Mouse (Mus musculus) midbrain, embryonic 15.5 days (tissue): ENCODE data around the gene Ptpro. TPM values are rescaled to one million over a fixed set of nuclear protein-coding genes. Genes with fewer than 3 reads are reported as not detected.

ENCODE experiments used
- ATAC-seq: fragments of 200-750 bp; cut with Nextera tagmentation; replicated peaks from 2 replicates; pipeline ENCODE4 v1.8.0; 2017; ENCODE audit warnings: moderate TSS enrichment
- H3K27ac ChIP-seq: fragments of 300-500 bp; sonication (generic); 2 replicates; pipeline ENCODE4 v1.5.1; 2015; ENCODE audit warnings: mild to moderate bottlenecking, inconsistent platforms
- H3K27me3 ChIP-seq: fragments of 300-500 bp; sonication (generic); replicated peaks from 2 replicates; pipeline ENCODE4 v1.6.1; 2015; ENCODE audit warnings: inconsistent platforms
- H3K36me3 ChIP-seq: fragments of 300-500 bp; sonication (generic); replicated peaks from 2 replicates; pipeline ENCODE4 v1.6.1; 2015; ENCODE audit warnings: inconsistent platforms
- H3K4me1 ChIP-seq: fragments of 300-500 bp; sonication (generic); 2 replicates; pipeline ENCODE4 v1.6.1; 2015; ENCODE audit warnings: inconsistent platforms
- H3K4me2 ChIP-seq: fragments of 300-500 bp; sonication (generic); 2 replicates; pipeline ENCODE4 v1.6.1; 2015; ENCODE audit warnings: inconsistent platforms, mild to moderate bottlenecking, moderate library complexity
- H3K4me3 ChIP-seq: fragments of 300-500 bp; sonication (generic); 2 replicates; pipeline ENCODE4 v1.5.1; 2015; ENCODE audit warnings: mild to moderate bottlenecking, inconsistent platforms
- H3K9ac ChIP-seq: fragments of 300-500 bp; sonication (generic); 2 replicates; pipeline ENCODE4 v1.6.1; 2015; ENCODE audit warnings: mild to moderate bottlenecking, inconsistent platforms
- H3K9me3 ChIP-seq: fragments of 300-500 bp; sonication (generic); 2 replicates; pipeline ENCODE4 v1.6.1; 2016; ENCODE audit warnings: inconsistent platforms
- WGBS: fragments of 180-500 bp; shearing (Covaris S2); methylation state at CpG from one replicate; pipeline ENCODE4 v1.1.7; 2015; ENCODE audit warnings: mixed read lengths; 5-methylcytosine and 5-hydroxymethylcytosine counted together
- polyA plus RNA-seq: library from polyadenylated mRNA; unstranded; fragments of >200 nt; fragmentation: Nextera tagmentation; extraction: Ambion mirVana; gene quantifications from 2 replicates; pipeline ENCODE4 v1.2.1, GENCODE M21; 2015

The Ptpro gene
- polyA plus RNA-seq, 1 experiment from 2014 or later, result 77.0 TPM

- no peaks in the 10 kb centered on the region for H3K9me3 ChIP-seq
- H3K36me3 ChIP-seq, result no peaks in the 10 kb centered on the region; the same call in 1 of the 2 replicates
- no peak overlapping the region for H3K9ac ChIP-seq
- WGBS, result 79% methylated on average over 2 of the region's 2 CpGs
- no peak overlapping the region for H3K27ac ChIP-seq
- H3K27me3 ChIP-seq, result no peaks in the 10 kb centered on the region
- H3K4me3 ChIP-seq, result no peak overlapping the region
- H3K4me1 ChIP-seq, result peaks cover 1% of the 10 kb centered on the region; the same call in 1 of the 2 replicates
- no peak for ATAC-seq
- no peak overlapping the region for H3K4me2 ChIP-seq
Observed at GRCm38 (mm10) chr6:137405690-137406089, 153.6 kb downstream of the Ptpro start.

DNA sequence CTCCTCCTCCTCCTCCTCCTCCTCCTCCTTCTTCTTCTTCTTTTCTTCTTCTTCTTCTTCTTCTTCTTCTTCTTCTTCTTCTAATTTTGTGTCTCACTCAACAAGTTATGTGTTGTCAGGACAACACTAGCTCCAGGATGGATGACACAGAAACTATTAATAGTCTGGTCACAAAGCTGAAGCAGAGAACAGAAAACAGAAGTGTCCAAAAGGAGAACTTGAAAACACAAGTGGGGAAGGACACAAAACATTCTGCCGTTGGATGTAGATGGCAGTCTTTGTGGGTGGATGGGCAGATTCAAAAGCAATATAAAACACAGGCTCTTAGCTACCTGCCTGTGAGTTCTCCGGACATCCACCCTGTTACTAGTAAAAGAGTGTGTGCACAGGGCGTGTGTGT lies 158.4 kb downstream of the Ptpro start:
- H3K4me2 ChIP-seq, result no peak overlapping the region
- no peaks in the 10 kb centered on the region for H3K36me3 ChIP-seq
- 55% methylated on average over 3 of the region's 3 CpGs for WGBS
- no peak overlapping the region for H3K4me3 ChIP-seq
- no peak overlapping the region for H3K27ac ChIP-seq
- H3K9me3 ChIP-seq, result no peaks in the 10 kb centered on the region
- no peak overlapping the region for H3K9ac ChIP-seq
- peaks cover 11% of the 10 kb centered on the region; the same call in 1 of the 2 replicates for H3K4me1 ChIP-seq
- ATAC-seq, result no peak
- H3K27me3 ChIP-seq, result no peaks in the 10 kb centered on the region

DNA sequence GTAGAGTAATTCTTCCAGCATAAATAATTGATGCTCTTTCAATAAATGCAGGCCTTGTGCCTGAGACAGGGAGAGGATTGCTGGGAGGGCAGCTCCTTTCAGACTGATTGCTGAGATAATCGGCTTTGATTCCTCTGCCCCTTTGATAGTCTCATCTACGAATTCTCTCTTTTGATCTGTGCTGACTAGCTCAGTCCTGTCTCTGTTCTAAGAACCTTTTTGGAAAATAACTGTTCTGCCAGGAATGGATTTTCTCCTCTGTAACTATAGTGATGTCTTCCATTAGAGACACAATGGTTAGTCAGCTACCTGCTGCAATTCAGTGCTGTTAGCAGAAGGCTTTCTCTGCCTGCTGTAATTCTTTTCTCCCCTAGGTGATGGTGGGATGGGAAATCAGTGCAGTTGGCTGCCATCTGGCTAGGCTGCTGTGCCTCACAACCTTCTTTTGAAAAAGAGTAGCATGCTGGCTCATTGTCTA lies 159.8 kb downstream of the Ptpro start:
- Histone ChIP-seq H3K27me3 (0 out of 2 replicates have a peak, but pooled peaks cover 3% of the 10 kb centered on the region), H3K9me3 (no peaks in the 10 kb centered on the region), H3K4me3 (no peak overlapping the region), H3K36me3 (no peaks in the 10 kb centered on the region), H3K9ac (0 out of 2 replicates have a peak overlapping the region, but pooled peaks have one; percentile 10), H3K27ac (peak overlapping the region; percentile 79), H3K4me1 (peaks cover 11% of the 10 kb centered on the region; the same call in 1 of the 2 replicates), H3K4me2 (peak overlapping the region; percentile 7; the same call in 1 of the 2 replicates)
- 10% methylated on average over 2 of the region's 2 CpGs for WGBS
- peak; percentile 92 for ATAC-seq

DNA sequence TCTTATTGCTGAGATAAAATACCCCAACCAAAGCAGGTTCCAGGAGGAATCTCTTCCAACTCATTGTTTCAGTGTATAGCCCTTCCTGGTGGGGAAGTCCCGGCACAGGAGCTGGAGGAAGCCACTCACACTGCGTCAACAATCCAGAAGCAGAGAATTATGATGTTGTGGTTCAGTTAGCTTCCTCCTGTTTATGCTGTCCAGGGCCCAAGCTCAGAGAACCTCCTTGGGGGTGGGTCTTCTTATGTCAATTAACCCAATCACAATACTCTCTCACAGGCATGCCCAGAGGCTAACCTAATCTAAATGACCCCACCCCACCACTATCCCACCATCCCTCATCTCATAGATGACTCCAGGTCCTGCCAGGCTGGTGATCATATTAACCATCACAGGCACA lies 160.9 kb downstream of the Ptpro start:
- no peak for ATAC-seq
- H3K27ac ChIP-seq, result peak overlapping the region; percentile 79; the same call in 1 of the 2 replicates
- H3K27me3 ChIP-seq, result 0 out of 2 replicates have a peak, but pooled peaks cover 3% of the 10 kb centered on the region
- 77% methylated on average over 2 of the region's 2 CpGs for WGBS
- H3K9me3 ChIP-seq, result no peaks in the 10 kb centered on the region
- no peak overlapping the region for H3K4me2 ChIP-seq
- H3K4me1 ChIP-seq, result peaks cover 11% of the 10 kb centered on the region; the same call in 1 of the 2 replicates
- no peak overlapping the region for H3K9ac ChIP-seq
- no peaks in the 10 kb centered on the region for H3K36me3 ChIP-seq
- H3K4me3 ChIP-seq, result no peak overlapping the region

DNA sequence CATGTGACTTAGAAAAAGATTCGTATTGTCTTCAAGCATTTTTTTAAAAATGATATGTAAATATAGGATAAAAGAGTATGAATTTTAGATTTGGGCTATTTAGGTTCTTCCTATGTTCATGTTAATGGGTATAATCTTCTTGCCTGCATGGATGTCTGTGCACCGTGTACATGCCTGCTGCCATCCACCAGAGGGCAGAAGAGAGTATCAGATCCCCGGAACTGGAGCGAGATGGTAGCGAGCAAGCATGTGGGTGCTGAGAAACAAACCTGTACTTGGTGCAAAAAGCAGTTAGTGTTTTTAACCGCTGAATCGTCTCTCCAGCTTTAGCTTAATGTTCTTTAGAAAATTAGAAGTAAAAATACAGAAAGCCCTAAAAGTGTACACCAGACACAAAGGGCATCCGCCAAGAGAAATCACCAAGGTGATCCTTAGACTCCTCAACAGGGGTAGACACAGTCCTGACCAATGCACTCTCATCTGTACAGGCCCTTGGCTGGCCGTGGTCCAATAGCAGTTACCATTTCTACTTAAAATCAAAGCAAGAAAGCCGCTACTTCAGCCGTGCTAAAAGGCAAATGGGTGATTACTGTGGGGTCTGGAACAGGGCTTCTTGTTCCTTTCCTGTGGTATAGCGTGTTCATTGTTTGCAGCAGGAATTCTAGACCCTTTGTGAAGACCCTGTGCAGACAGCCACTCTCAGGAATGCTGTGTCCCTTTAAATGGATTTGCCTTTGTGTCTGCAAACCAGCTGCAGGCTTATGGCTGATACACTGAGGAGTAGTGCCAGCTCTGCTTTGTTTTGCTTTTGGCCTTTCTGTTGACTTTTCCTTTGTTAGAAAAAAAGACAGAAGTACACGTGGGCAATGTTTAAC lies 162.6 kb downstream of the Ptpro start:
- ATAC-seq, result no peak; the same call in 1 of the 2 replicates

DNA sequence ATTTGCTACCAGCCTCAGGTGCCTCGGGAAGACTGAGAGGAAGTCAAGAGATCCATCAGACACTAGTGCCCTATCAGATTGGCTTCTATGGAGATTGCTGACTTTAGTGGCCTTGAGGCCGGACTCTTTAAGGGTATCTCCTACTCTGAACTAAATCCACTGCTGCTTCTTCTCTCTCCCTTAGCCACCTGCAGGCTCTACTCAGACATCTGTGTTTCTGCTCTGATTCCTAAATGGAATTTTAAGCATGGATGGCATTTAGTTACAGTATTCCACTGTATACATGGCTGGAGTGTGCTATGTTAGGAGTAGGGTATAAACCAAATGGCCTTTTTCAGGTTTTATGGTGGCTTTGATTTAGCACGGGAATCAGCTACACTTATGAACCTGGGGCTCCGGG lies 170.7 kb downstream of the Ptpro start:
- no peak for ATAC-seq
- no peaks in the 10 kb centered on the region for H3K9me3 ChIP-seq
- WGBS, result 96% methylated on average over 4 of the region's 4 CpGs
- H3K27me3 ChIP-seq, result no peaks in the 10 kb centered on the region
- H3K9ac ChIP-seq, result no peak overlapping the region
- H3K4me2 ChIP-seq, result no peak overlapping the region
- no peaks in the 10 kb centered on the region for H3K4me1 ChIP-seq
- H3K27ac ChIP-seq, result no peak overlapping the region
- H3K36me3 ChIP-seq, result 0 out of 2 replicates have a peak, but pooled peaks cover 11% of the 10 kb centered on the region
- H3K4me3 ChIP-seq, result no peak overlapping the region

More for the DNA sequence above, 162.6 kb downstream of the Ptpro start:
- no peak overlapping the region for H3K4me2 ChIP-seq
- H3K27ac ChIP-seq, result no peak overlapping the region
- H3K9ac ChIP-seq, result no peak overlapping the region
- H3K36me3 ChIP-seq, result no peaks in the 10 kb centered on the region
- WGBS, result 40% methylated on average over 13 of the region's 13 CpGs
- peaks cover 11% of the 10 kb centered on the region; the same call in 1 of the 2 replicates for H3K4me1 ChIP-seq
- H3K9me3 ChIP-seq, result no peaks in the 10 kb centered on the region
- 0 out of 2 replicates have a peak, but pooled peaks cover 3% of the 10 kb centered on the region for H3K27me3 ChIP-seq
- H3K4me3 ChIP-seq, result no peak overlapping the region

- Histone ChIP-seq H3K4me1 (no peaks in the 10 kb centered on the region), H3K27me3 (no peaks in the 10 kb centered on the region), H3K9ac (no peak overlapping the region), H3K27ac (no peak overlapping the region), H3K9me3 (no peaks in the 10 kb centered on the region), H3K36me3 (0 out of 2 replicates have a peak, but pooled peaks cover 11% of the 10 kb centered on the region), H3K4me2 (no peak overlapping the region), H3K4me3 (no peak overlapping the region)
- 78% methylated on average over 10 of the region's 10 CpGs for WGBS
- ATAC-seq, result no peak
Observed at GRCm38 (mm10) chr6:137423830-137424229, 171.7 kb downstream of the Ptpro start.

DNA sequence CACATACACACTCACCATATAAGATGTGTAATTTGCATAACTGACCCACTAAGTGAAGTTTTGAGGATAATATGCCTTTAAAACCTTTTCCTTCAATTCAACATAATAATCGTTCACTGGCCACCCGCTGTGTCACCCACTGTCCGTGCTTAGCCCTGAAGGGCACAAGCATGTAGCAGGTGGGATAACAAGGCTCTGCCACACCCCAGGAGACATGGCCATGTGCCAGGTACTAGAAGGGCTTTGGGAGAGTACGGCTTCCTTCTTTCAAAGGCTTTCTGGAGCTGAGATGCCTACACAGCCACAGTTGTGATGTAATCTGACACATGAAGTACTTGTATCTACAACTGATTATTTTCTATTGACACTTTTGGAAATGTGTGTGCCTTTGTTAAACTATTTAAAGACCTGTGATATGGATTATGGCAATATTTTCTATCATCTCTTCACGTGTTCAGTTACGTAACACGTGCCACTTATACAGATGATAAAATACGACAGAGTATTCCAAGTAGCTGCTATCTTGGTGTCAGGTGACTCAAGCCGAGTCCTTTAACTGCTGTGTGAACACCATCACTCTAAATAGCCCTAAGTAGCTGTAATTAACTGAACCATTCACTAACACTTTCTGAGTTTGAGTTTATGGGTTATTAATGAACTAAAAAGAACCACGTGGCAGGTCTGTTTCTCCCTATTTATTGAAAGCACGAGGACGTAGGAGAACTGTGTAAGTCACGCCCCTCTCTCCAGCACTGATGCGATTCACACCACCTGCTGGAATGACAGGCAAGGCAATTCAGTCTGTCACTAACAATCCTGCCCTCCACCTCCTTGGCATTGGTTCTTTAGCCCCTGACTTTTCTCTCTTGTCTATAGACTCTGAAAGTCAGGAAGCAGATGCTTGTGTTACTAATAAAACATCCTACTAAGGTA lies 173.6 kb downstream of the Ptpro start:
- no peak for ATAC-seq
- H3K36me3 ChIP-seq, result 0 out of 2 replicates have a peak, but pooled peaks cover 11% of the 10 kb centered on the region
- H3K9ac ChIP-seq, result no peak overlapping the region
- H3K27me3 ChIP-seq, result no peaks in the 10 kb centered on the region
- no peak overlapping the region for H3K4me2 ChIP-seq
- H3K27ac ChIP-seq, result no peak overlapping the region
- no peak overlapping the region for H3K4me3 ChIP-seq
- H3K4me1 ChIP-seq, result no peaks in the 10 kb centered on the region
- WGBS, result 68% methylated on average over 14 of the region's 14 CpGs
- no peaks in the 10 kb centered on the region for H3K9me3 ChIP-seq

DNA sequence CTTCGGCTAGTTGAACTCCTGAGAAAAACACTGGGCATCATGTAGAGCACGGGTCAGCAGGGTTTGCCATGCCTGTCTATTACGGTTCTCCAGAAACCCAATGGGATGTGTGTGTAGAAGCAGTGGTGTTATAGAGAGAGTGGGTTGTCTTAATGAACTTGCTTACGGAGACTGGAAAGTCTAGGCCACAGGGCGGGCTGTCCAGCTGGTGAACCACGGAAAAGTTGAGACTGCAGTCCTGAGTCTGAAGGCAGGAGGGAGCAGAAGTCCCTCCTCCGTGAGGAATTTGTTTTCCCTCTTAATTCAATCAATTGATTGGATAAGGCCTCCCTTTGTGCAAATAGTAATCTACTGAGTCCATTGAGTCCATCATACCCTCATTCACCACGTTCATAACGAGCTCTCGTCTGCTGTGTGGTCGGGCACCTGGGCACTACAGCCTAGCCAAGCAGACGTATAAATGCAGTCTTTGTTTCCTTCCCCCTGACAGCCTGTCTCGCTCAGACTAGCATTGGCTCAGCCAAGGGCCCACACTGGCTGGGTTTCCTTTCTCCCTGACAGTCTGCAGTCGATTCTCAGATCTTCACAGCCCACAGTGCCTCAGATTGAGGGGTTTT lies 181.5 kb downstream of the Ptpro start:
- Histone ChIP-seq H3K36me3 (no peaks in the 10 kb centered on the region), H3K27me3 (no peaks in the 10 kb centered on the region), H3K9ac (no peak overlapping the region), H3K4me1 (peaks cover 13% of the 10 kb centered on the region; the same call in 1 of the 2 replicates), H3K27ac (peak overlapping the region; percentile 45), H3K4me2 (no peak overlapping the region), H3K4me3 (no peak overlapping the region), H3K9me3 (no peaks in the 10 kb centered on the region)
- WGBS, result 44% methylated on average over 14 of the region's 14 CpGs
- peak; percentile 69 for ATAC-seq

GRCm38 (mm10) chr6:137437486-137437885 lies 185.4 kb downstream of the Ptpro start:
- no peak for ATAC-seq
- H3K4me3 ChIP-seq, result no peak overlapping the region
- WGBS, result 67% methylated on average over 4 of the region's 4 CpGs
- H3K4me2 ChIP-seq, result no peak overlapping the region
- peaks cover 13% of the 10 kb centered on the region; the same call in 1 of the 2 replicates for H3K4me1 ChIP-seq
- H3K9me3 ChIP-seq, result no peaks in the 10 kb centered on the region
- H3K9ac ChIP-seq, result no peak overlapping the region
- no peaks in the 10 kb centered on the region for H3K36me3 ChIP-seq
- H3K27me3 ChIP-seq, result no peaks in the 10 kb centered on the region
- H3K27ac ChIP-seq, result no peak overlapping the region; the same call in 1 of the 2 replicates

- Histone ChIP-seq H3K4me1 (peaks cover 13% of the 10 kb centered on the region; the same call in 1 of the 2 replicates), H3K36me3 (peaks cover 5% of the 10 kb centered on the region; the same call in 1 of the 2 replicates), H3K4me3 (no peak overlapping the region), H3K9me3 (no peaks in the 10 kb centered on the region), H3K27me3 (no peaks in the 10 kb centered on the region), H3K4me2 (no peak overlapping the region), H3K9ac (no peak overlapping the region), H3K27ac (no peak overlapping the region; the same call in 1 of the 2 replicates)
- WGBS, result 14% methylated on average over 16 of the region's 16 CpGs
- peak; percentile 71 for ATAC-seq
Observed at GRCm38 (mm10) chr6:137437902-137438580, 185.9 kb downstream of the Ptpro start.
